Mouse (Mus musculus) activated CD4-positive, CD25-positive, alpha-beta regulatory T cell, adult 9 weeks (primary cell): ENCODE measurements around the gene Pcdh20. TPM values are rescaled to one million over a fixed set of nuclear protein-coding genes. Genes with fewer than 3 reads are reported as not detected.

Experiments
- polyA plus RNA-seq: library from polyadenylated mRNA; unstranded; fragments of 100-300 nt; shearing (Covaris generic); gene quantifications from one replicate; pipeline ENCODE4 v1.2.1, GENCODE M21; 2017

Gene Pcdh20
- polyA plus RNA-seq, result not detected

GRCm38 (mm10) chr14:88470495-88471434 is at the start of gene Pcdh20:
Gene Pcdh20 (minus strand): TSS chr14:88471396.

